Mouse (Mus musculus) WW6 (cell line): ENCODE data around the gene Smug1.

Experiments used
- DNase-seq: peaks from one replicate; pipeline ENCODE4 v3.0.0-alpha.2; 2013; ENCODE audit warnings: low read depth, low spot score

The Smug1 gene

DNA sequence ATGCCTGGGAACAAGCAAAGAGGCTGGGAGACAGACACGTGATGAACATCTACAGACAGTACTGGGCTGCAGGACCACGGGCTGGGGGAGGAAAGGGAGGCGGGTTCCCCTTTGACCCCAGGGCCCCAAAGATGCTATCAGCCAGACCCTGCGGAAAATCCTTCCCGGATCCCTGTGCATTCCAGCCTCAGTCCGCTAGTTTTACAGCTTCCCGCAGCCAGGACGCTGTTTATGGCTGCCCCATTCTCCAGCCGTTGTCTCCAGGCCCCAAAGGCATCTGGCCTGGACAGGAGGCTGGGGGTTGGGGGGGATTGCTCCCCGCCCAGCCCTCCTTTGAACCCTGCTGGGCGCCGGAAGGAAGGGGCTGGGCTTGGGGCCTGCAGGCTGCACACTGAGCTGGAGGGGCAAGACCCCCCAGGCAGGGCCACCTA lies 10.7 kb upstream of the Smug1 start:
- DNase-seq, result no peak

DNA sequence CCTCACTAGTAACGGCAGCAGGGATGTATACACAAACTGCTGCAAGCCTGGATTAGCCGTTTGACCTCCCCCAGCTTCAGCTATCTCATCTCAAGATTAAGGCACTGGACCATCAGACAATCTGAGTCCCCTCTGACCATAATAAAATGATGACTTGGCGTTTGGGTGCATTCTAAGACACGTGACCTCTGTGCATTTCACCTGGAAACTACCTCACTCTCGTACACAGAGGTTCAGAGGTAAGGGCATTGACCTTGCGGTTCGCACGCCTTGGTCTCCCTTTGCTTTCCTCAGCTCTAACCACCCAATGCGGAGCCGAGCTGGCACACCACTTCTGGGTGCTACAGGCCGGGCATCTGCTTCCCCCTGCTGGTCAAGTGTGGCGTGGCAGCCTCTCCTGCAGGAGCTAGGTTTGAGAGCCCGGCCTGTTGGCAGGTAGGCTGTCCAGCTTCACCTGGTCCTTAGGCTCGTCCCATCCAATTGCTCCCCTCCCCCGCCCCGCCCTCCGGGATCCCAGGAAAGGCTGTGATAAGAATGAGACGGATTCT lies 10.1 kb upstream of the Smug1 start:
- no peak for DNase-seq

DNA sequence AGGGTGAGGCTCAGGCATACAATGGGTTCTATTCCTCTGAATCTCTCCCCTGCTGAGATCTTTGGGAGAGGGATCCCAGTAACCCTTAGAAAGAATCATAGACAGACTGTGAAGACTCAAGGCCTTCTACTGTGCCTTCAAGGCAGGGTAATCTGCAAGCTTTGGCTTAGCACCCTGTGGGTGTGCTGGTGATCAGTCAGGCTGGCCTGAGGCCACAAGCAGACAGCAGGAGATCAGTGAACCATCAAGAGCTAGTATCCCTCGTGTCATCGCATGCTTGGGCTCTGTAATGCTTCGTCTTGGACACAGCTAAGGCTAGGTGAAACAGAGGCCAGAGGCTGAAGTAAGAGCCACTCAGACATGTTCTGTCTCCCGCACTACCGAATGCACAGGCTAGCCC lies 6.4 kb upstream of the Smug1 start:
- DNase-seq, result no peak

DNA sequence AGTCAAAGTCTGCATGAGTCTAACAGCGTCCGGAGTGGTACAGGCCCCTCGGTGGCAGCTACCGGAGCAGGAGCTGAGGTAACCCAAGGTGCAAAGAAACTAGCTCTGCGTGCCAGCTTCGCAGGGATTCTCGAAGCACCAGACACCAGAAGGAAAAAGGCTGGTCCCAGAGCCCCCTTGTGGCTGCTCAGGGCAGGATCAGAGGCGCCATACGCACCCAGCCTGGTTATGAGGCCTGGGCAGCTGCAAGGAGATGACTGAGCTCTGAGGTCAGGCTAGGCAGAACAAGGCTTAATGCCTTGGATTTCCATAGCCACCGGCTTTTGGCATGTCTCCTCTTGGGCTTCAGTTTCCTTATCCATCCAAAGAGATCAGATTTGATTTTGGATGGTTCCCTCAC lies 5.6 kb upstream of the Smug1 start:
- no peak for DNase-seq

DNA sequence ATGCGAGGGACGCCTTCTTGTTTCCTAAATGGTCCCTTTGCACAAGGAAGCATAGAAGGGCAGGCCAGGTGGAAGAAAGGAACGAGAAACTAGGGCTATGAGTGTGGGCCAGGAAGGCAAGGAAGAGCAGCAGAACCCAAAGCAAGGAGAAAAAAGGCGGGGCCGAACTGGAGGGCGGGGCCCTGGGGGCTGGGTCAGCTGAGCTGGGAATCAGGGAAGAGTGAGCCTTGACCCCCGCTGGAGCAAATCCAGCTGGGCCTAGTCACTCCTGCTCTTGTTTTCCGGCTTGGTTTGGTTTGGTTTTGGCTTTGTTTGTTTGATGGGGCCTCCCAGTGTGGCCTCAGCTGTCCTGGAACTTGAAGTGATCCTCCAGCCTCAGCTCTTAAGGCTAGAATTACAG lies 4.4 kb upstream of the Smug1 start:
- no peak for DNase-seq

DNA sequence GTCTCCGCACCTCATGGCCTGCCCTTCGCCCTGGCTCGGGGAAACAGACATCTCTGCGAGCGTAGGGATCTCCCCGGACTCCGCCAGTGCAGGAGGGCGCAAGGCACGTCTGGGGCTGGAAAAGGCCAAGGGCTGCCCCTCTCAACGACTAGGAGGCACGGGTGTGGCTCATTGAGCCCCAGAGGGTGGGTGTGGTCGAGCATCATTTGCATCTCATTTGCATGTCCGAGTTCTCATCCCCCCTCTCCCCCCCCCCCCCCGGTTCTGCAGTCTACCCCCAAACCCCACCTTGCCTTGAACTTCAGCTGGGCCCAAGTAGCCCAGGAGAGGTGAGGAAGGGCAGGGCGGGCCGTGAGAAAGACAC lies 3.4 kb upstream of the Smug1 start:
- DNase-seq, result no peak

DNA sequence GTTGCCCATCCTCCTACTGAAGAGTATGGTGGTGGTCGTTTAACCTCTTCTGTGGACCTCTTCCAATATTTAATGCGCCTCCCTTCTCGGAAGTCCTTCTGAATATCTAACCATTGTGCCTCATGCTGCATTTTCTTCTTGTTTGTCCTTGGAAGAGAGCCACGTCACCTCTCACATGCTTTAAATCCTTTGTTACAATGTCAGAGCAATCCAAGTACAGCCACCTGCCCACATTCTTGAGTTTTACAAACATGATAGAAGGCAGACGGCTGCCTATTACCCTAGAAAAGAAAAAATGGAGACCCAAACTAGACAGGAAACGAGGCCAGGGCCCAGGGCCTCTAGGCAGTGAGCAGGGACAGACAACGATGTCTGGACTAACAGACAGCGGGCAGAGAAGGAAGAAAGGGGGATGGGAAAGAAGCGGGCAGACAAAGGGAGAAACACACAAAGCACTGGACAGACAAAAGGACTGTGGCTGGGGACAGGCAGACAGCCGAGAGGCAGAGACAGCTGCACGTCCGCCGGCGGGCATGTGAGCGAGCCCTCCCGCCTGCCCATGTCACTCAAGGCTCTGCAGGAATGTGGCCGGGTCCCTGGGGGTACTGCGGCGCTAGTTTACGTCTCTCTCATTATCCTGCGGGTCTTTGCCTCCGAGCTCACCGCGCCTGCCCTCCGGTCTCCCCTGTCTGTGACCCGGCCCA lies 2.9 kb upstream of the Smug1 start:
- DNase-seq, result no peak

DNA sequence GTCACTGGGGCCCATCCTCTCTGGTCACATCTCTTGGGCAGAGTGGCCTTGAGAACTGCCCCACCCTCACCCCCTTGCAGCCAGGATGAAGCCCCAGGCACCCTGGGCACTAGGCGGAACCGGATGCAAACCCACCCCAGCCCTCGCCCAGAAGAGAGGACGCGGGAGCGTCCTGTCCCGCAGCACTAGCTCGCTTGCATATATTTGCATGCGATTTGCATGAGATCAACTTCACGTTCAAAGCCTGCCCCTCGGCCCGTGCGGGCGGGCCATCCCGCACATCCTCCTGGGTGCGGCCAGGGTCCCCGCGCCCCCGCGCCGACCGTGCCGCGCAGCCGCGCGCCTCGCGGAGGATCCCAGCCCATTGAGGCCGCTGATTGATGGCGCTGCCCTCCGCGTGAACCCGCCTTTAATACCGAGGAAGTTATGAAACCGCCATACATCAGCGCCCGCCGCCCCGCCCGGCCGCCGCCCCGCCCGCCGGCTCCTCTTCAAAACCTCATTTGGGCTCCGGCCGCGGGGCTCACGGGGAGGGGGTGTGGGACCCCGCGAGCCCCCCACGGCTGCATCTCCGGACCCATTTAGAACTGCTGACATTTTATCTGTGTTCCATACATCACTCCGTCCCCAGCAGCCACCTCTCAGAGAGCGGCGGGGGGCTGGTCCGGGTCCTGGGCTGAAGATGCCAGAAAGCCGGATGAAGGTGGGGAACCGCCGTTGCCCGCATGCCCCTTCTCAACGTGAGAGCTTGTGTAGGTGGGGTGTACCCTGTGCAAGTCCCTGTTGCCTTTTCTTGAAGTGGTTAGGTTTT lies 2.1 kb upstream of the Smug1 start:
- DNase-seq, result no peak

DNA sequence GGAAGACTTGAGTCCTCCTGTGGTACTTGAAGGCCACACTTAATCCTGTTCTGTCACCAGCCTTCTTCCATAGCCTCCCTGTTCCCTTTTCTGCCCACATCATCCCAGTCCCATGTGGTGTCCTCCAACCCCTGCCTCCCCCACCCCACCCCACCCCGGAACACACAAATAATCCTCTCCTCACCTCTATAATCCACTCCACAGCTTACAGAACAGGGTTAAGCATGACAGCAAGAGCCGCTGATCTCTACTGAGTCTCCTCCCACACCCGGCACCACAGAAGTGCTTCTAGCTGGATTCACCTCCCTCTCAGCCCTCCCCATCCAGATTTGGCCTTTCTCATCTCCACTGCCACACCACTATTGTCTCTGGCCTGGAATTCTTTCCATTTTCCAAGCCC lies 894 bp upstream of the Smug1 start:
- DNase-seq, result no peak

DNA sequence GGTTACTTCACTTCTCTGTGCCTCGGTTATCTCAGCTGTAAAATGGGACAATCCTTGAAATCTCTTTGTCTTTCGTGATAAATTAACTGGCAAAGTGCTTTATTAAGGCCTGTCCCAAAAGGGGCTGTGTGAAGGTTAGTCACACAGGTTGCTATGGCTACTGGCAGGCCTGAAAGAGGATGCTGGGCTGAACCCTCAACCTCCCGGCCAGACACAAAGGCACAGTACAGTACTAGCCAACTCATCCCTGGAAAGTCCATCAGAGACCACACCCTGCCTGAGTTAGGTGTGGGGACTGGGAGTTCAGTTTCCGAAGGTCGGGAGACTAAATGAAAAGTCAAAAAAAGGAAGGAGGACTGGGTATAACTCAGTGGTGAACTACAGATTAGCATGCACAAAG lies 968 bp downstream of the Smug1 start:
- no peak for DNase-seq

DNA sequence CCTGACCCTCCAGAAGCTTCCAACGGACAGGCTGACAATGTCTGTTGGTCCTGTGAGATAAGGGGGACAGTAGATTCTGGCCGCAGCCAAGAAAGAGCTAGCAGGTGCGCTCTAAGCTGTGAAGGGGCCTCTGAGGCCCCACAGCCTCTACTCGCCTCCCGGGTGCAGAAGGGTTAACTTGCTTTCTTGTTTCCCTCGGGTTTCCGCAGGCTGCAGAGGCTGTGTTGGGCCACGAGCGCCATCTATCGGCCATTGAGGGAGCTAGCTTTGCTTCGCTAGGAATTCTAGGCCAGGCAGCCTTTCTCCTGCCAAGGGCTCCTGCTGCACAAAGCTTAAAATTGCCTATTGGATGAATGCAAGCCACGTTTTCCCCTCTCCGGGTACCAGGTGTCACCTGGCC lies 1.5 kb downstream of the Smug1 start:
- DNase-seq, result no peak

DNA sequence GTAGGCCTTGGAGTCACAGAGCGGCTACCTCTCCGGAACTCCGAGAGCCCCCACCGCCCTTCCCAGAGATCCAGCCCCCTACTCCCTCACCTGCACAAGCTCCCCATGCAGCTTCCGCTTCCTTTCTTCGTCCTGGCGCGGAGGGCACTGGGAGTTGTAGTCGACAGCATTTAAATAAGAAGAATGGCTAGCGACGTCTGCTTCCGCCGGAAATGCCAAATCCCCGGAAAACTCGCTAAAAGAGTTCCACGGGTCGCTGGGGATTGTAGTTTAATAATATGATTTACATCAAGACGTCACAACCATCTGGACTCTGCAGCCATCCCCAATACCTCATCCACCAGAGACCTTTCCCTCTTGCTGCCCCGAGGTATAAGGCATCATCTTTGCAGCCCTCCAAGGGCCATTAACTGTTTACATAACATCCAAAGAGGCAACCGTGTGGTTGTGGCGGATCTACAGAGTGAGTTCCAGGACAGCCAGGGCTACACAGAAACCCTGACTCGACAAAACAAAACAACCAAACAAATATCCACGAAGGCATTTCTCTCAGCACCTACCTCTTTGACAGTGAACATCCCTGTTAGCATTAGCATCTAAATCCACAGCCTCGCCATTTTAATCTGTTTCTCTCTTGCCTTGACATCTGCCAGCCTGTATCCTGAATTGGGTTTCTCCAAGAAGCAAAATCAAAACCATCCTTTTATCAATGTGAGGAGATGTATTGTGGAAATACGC lies 3.5 kb downstream of the Smug1 start:
- no peak for DNase-seq

DNA sequence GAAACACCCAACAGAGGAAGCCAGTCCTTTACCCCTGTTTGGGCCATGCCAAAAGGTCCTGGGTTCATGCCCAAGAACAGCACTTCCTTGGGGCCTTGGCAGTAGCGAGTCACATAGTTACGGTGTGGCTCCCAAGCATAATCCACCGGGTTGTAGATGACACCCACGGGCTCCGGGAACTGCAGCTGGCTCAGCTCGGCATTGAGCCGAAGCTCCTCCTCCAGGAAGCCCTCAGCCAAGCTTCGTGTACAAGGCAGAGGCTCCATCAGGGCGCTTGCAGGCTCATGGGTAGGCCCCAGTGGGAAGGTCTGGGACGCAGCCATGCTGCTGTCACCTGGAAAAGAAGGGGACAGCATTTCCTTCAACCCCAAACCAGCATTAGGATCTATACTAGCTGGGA lies 9.3 kb downstream of the Smug1 start:
- DNase-seq, result no peak

DNA sequence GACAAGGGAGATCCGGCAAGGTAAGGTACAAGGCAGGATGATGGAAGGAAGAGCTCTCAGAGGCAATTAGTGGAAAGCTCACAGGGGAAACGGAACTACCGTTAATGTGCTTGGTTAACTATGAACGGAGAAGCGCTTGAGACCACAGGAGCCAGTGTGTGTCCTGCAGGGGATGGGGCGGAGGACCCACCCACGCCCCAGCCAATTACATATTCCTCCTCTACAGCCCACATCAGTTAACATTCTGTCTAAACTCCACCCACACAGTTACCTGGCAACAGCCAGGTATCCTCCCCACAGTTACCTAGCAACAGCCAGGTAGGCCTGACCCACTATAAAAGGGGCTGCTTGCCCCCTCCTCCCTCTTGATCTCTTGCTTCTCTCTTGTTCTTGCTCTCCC lies 10.0 kb downstream of the Smug1 start:
- no peak for DNase-seq

DNA sequence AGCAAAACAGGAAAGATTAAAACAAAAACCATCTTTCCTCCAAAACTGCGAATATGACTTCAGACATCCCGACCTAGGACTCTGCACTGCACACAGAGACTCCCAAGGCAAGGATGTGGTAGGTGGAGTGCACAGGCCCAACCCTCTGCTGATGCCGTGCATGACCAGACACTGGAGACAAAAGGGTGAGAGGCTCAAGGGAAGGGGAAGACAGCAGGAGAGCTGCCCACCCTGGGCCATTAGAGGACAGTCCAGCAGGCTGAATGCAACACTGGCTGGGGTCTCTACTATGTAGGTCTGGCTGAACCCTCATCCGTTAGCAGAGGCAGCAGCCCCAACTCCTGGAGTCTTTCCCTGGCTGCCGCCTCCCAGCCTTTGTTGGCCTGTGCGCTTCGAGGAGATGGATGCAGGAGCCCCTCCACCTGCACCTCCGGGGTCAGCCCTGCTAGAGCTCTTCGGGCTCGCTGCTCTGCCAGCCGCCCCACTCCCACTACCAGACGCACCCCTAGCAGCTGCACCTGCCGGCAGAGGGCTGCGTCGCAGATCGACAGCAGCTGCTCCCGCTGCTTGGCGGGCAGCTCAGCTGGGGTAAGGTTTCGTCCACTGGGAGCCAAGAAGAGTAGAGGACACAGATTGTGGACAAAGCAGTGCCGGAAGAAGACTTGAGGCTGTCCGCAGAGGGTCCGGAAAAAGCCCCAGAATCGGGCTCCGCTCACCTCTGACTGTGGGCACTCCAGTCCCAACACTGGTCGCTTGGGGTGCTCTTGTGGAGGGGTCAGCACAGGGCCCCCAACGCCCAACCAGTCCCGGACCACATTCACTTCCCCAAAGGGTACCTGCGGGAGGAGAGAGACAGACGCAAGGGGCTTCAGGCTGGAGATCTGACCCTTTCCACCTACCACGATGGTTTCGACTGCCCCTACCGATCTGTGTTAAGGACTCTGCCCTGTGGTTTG lies 11.2 kb downstream of the Smug1 start:
- no peak for DNase-seq

DNA sequence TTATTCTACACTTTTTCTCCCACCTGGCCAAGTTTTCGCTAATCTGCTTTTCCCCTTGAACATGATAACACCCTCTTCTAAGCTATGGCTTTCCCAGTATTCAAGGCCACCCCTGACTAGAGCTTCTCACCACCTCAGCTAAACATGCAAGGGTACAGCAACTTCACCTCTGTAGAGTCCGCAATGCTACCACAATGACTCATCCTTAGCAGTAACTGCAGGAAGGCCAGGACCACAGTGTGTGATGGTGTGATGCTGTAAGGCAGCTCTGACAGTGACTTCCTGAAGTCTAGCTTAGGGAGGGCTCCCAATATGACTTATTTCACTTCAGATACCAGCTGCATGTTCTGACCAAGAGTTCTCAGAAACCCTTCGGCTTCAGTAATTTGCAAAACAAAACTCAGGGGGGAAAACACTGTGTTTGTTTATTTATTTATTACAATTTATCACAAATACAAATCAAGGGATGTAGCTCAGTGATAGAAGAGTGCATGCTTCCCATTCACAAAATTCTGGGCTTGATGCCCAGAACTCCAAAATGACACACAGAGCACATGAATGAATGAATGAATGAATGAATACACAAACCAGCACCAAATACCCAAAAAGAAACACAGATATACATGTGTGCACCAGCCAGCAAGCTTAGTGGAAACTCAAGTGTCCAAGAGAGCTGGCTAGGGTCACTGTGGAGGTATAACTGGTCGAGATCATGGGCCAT lies 13.8 kb downstream of the Smug1 start:
- no peak for DNase-seq

DNA sequence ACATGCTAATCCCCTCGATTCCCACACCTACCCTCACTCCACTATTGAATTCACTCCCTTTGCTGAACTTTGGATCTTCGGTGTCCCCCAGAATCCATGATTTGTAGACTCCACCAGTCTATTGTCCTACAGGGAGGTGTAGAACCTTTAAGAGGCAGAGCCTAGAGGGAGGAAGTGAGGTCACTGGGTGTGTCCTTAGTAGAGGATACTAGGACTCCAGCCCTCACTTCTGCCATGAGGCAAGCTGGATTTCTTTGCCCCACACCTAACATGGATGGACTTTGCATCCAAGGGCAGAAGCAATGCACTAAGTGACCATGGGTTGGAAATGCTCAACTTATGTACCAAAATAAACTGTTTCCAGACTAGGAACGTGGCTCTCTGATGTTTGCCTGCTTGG lies 14.5 kb downstream of the Smug1 start:
- DNase-seq, result no peak

DNA sequence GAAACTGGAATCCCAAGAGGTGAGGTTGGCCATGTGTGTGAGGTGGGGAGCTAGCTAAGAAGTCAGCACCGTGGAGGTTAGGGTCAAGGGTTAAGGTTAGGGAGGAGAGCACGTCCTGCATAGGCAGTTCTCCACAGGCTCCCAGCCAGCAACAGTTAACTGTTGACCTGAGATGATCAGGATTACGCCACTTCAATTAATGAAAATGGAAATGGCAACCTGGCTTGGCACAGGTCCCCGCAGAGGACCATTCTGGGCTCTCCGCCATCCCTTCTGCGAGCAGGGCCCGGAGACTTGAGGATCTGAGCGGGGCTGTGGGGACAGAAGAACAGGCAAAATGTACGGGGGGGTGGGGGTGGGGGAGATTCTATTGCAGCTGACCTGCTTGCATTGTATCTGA lies 19.1 kb downstream of the Smug1 start:
- DNase-seq, result no peak

DNA sequence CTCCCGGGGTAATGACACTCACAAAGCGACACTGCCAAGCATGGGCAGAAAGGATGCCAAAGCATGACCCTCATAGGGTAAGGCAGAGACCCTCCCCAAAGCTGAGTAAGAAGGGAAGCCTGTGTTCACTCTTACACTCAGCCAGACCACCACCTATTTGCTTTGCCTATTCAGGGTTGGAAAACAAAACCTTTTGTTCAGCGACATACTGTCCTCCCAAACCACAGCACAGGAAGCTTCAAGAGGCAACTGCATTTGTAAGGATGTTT lies 19.5 kb downstream of the Smug1 start:
- DNase-seq, result no peak

DNA sequence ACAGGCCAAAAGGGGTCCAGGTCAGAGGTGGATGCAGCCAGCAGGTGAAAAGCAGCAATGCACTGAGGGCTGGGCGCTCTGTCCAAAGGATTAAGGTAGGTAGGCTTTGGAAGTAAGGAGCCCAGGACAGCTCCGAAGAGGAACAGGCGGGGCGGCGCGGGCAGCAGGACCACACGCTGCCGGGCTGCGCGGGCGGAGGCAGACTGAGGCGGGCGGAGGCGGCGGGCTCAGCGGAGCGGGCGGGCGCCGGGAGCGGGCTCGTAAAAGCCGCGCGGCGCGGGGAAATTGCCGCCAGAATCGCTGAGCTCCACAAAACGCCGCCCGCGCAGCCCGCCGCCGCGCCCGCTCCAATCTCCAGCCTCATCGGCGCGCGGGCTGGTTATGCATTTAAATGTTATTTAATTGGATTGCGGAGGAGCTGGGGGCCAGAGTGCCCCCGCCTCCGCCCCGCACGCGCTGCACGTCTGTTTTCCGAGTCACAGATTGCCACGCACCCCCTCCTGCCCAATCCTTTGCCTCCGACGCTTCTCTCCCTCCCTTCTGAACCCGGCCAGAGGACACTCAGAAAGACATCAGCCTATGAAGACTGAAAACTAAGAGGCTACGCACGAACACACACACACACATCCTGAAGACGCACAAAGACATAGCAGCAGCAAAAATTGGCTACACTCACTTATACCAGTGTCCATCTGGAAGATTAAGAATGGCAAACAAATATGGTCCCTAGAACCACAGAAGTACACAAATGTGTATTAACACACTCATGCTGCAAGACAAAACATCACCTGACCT lies 20.1 kb downstream of the Smug1 start:
- DNase-seq, result no peak
